Mouse (Mus musculus): ENCODE data around the gene Fbxl4. TPM values are rescaled to one million over a fixed set of nuclear protein-coding genes. Genes with fewer than 3 reads are reported as not detected.

Fbxl4 gene
- polyA plus RNA-seq, 1 experiment from 2014 or later = 11.4 TPM

- Histone ChIP-seq H3K4me2 (replicated peaks) (no peak overlapping the region), H3K36me3 (no peaks in the 10 kb centered on the region), H3K27me3 (no peaks in the 10 kb centered on the region), H3K9ac (replicated peaks) (no peak overlapping the region), H3K4me3 (no peak overlapping the region), H3K9me3 (no peaks in the 10 kb centered on the region), H3K4me1 (peaks cover 12% of the 10 kb centered on the region; the same call in 1 of the 2 replicates), H3K27ac (replicated peaks) (no peak overlapping the region)
- peak; percentile 83 for ATAC-seq (replicated peaks)
- 41% methylated on average over 13 of the region's 13 CpGs for WGBS
These were observed 35.6 kb downstream of the Fbxl4 start for GRCm38 (mm10) chr4:22392777-22393473.

- WGBS = 88% methylated on average over 2 of the region's 2 CpGs
- no peak overlapping the region for H3K9ac ChIP-seq (replicated peaks)
- no peaks in the 10 kb centered on the region for H3K9me3 ChIP-seq
- no peak for ATAC-seq (replicated peaks)
- H3K4me2 ChIP-seq (replicated peaks) = no peak overlapping the region
- H3K36me3 ChIP-seq = 0 out of 2 replicates have a peak, but pooled peaks cover 3% of the 10 kb centered on the region
- H3K27ac ChIP-seq (replicated peaks) = no peak overlapping the region
- peaks cover 12% of the 10 kb centered on the region; the same call in 1 of the 2 replicates for H3K4me1 ChIP-seq
- no peak overlapping the region for H3K4me3 ChIP-seq
- no peaks in the 10 kb centered on the region for H3K27me3 ChIP-seq
These were observed 38.1 kb downstream of the Fbxl4 start for GRCm38 (mm10) chr4:22395404-22395803.

GRCm38 (mm10) chr4:22396484-22397000, 39.2 kb downstream of the Fbxl4 start:
- H3K9me3 ChIP-seq = no peaks in the 10 kb centered on the region
- ATAC-seq (replicated peaks) = no peak
- 0 out of 2 replicates have a peak, but pooled peaks cover 3% of the 10 kb centered on the region for H3K36me3 ChIP-seq
- no peaks in the 10 kb centered on the region for H3K27me3 ChIP-seq
- H3K9ac ChIP-seq (replicated peaks) = no peak overlapping the region
- H3K4me1 ChIP-seq = peaks cover 12% of the 10 kb centered on the region; the same call in 1 of the 2 replicates
- H3K4me2 ChIP-seq (replicated peaks) = no peak overlapping the region
- 89% methylated on average over 1 of the region's 1 CpGs for WGBS
- H3K4me3 ChIP-seq = no peak overlapping the region
- no peak overlapping the region for H3K27ac ChIP-seq (replicated peaks)

GRCm38 (mm10) chr4:22397003-22397402, 39.7 kb downstream of the Fbxl4 start:
- no peaks in the 10 kb centered on the region for H3K9me3 ChIP-seq
- no peaks in the 10 kb centered on the region for H3K27me3 ChIP-seq
- no peak overlapping the region for H3K4me3 ChIP-seq
- no peak overlapping the region for H3K4me2 ChIP-seq (replicated peaks)
- peaks cover 12% of the 10 kb centered on the region; the same call in 1 of the 2 replicates for H3K4me1 ChIP-seq
- over 99% methylated on average over 5 of the region's 5 CpGs for WGBS
- no peak overlapping the region for H3K27ac ChIP-seq (replicated peaks)
- no peak for ATAC-seq (replicated peaks)
- H3K9ac ChIP-seq (replicated peaks) = no peak overlapping the region
- H3K36me3 ChIP-seq = 0 out of 2 replicates have a peak, but pooled peaks cover 3% of the 10 kb centered on the region

GRCm38 (mm10) chr4:22402032-22402431, 44.7 kb downstream of the Fbxl4 start:
- ATAC-seq (replicated peaks) = no peak
- Histone ChIP-seq H3K9ac (replicated peaks) (no peak overlapping the region), H3K27me3 (no peaks in the 10 kb centered on the region), H3K4me2 (replicated peaks) (no peak overlapping the region), H3K27ac (replicated peaks) (no peak overlapping the region), H3K9me3 (no peaks in the 10 kb centered on the region), H3K36me3 (0 out of 2 replicates have a peak, but pooled peaks cover 3% of the 10 kb centered on the region), H3K4me3 (no peak overlapping the region), H3K4me1 (no peaks in the 10 kb centered on the region)
- WGBS = 96% methylated on average over 3 of the region's 3 CpGs

- no peak overlapping the region for H3K9ac ChIP-seq (replicated peaks)
- 96% methylated on average over 10 of the region's 10 CpGs for WGBS
- H3K36me3 ChIP-seq = 0 out of 2 replicates have a peak, but pooled peaks cover 3% of the 10 kb centered on the region
- H3K9me3 ChIP-seq = no peaks in the 10 kb centered on the region
- no peaks in the 10 kb centered on the region for H3K4me1 ChIP-seq
- H3K27ac ChIP-seq (replicated peaks) = no peak overlapping the region
- H3K4me2 ChIP-seq (replicated peaks) = no peak overlapping the region
- ATAC-seq (replicated peaks) = no peak
- H3K4me3 ChIP-seq = no peak overlapping the region
- no peaks in the 10 kb centered on the region for H3K27me3 ChIP-seq
These were observed 45.6 kb downstream of the Fbxl4 start for GRCm38 (mm10) chr4:22402930-22403329.

GRCm38 (mm10) chr4:22420627-22421026, 63.3 kb downstream of the Fbxl4 start:
- Histone ChIP-seq H3K4me1 (no peaks in the 10 kb centered on the region), H3K4me3 (no peak overlapping the region), H3K9me3 (no peaks in the 10 kb centered on the region), H3K27me3 (no peaks in the 10 kb centered on the region), H3K4me2 (replicated peaks) (no peak overlapping the region), H3K27ac (replicated peaks) (no peak overlapping the region), H3K36me3 (peaks cover 8% of the 10 kb centered on the region; the same call in 1 of the 2 replicates), H3K9ac (replicated peaks) (no peak overlapping the region)
- ATAC-seq (replicated peaks) = no peak
- WGBS = 66% methylated on average over 2 of the region's 2 CpGs

- Histone ChIP-seq H3K27me3 (no peaks in the 10 kb centered on the region), H3K9ac (replicated peaks) (no peak overlapping the region), H3K36me3 (peaks cover 8% of the 10 kb centered on the region; the same call in 1 of the 2 replicates), H3K4me2 (replicated peaks) (no peak overlapping the region), H3K4me3 (no peak overlapping the region), H3K9me3 (no peaks in the 10 kb centered on the region), H3K27ac (replicated peaks) (no peak overlapping the region), H3K4me1 (no peaks in the 10 kb centered on the region)
- no peak for ATAC-seq (replicated peaks)
- 66% methylated on average over 4 of the region's 4 CpGs for WGBS
These were observed 65.1 kb downstream of the Fbxl4 start for GRCm38 (mm10) chr4:22422400-22422799.

- H3K4me3 ChIP-seq = no peak overlapping the region
- no peaks in the 10 kb centered on the region for H3K27me3 ChIP-seq
- no peak overlapping the region for H3K27ac ChIP-seq (replicated peaks)
- no peak overlapping the region for H3K4me2 ChIP-seq (replicated peaks)
- H3K36me3 ChIP-seq = peaks cover 8% of the 10 kb centered on the region; the same call in 1 of the 2 replicates
- no peak overlapping the region for H3K9ac ChIP-seq (replicated peaks)
- no peaks in the 10 kb centered on the region for H3K9me3 ChIP-seq
- no peak for ATAC-seq (replicated peaks)
- WGBS = 97% methylated on average over 3 of the region's 3 CpGs
- no peaks in the 10 kb centered on the region for H3K4me1 ChIP-seq
These were observed 70.8 kb downstream of the Fbxl4 start for GRCm38 (mm10) chr4:22428150-22428549.

- H3K4me1 ChIP-seq = no peaks in the 10 kb centered on the region
- H3K4me3 ChIP-seq = no peak overlapping the region
- H3K36me3 ChIP-seq = no peaks in the 10 kb centered on the region
- no peaks in the 10 kb centered on the region for H3K9me3 ChIP-seq
- no peak overlapping the region for H3K9ac ChIP-seq (replicated peaks)
- no peak overlapping the region for H3K4me2 ChIP-seq (replicated peaks)
- no peak overlapping the region for H3K27ac ChIP-seq (replicated peaks)
- H3K27me3 ChIP-seq = no peaks in the 10 kb centered on the region
- 79% methylated on average over 1 of the region's 1 CpGs for WGBS
- ATAC-seq (replicated peaks) = no peak
These were observed 112.2 kb downstream of the Fbxl4 start for GRCm38 (mm10) chr4:22469575-22469974.

GRCm38 (mm10) chr4:22476967-22477710, 119.8 kb downstream of the Fbxl4 start:
- H3K9ac ChIP-seq (replicated peaks) = peak overlapping the region; percentile 60
- no peaks in the 10 kb centered on the region for H3K36me3 ChIP-seq
- no peaks in the 10 kb centered on the region for H3K9me3 ChIP-seq
- H3K4me1 ChIP-seq = peaks cover 42% of the 10 kb centered on the region
- peak; percentile 78 for ATAC-seq (replicated peaks)
- H3K4me2 ChIP-seq (replicated peaks) = peak overlapping the region; percentile 63
- WGBS = under 1% methylated on average over 23 of the region's 23 CpGs
- peak overlapping the region; percentile 97 for H3K4me3 ChIP-seq
- H3K27me3 ChIP-seq = 0 out of 2 replicates have a peak, but pooled peaks cover 3% of the 10 kb centered on the region
- peak overlapping the region; percentile 89 for H3K27ac ChIP-seq (replicated peaks)

- H3K4me1 ChIP-seq = peaks cover 46% of the 10 kb centered on the region
- peak overlapping the region; percentile 60 for H3K9ac ChIP-seq (replicated peaks)
- peak overlapping the region; percentile 97 for H3K4me3 ChIP-seq
- 0 out of 2 replicates have a peak, but pooled peaks cover 3% of the 10 kb centered on the region for H3K27me3 ChIP-seq
- H3K4me2 ChIP-seq (replicated peaks) = peak overlapping the region; percentile 63
- peak overlapping the region; percentile 89 for H3K27ac ChIP-seq (replicated peaks)
- WGBS = under 1% methylated on average over 22 of the region's 28 CpGs
- ATAC-seq (replicated peaks) = peak; percentile 64
- no peaks in the 10 kb centered on the region for H3K36me3 ChIP-seq
- no peaks in the 10 kb centered on the region for H3K9me3 ChIP-seq
These were observed 120.4 kb downstream of the Fbxl4 start for GRCm38 (mm10) chr4:22477711-22478230.
